Mouse (Mus musculus) liver, adult 2 months (tissue): ENCODE measurements around the gene Irgm1. TPM values are rescaled to one million over a fixed set of nuclear protein-coding genes. Genes with fewer than 3 reads are reported as not detected.
A peak's percentile ranks its signal among the peaks of the same experiment; 100 is the strongest.
"Not testable (repeated sequence)": the region's sequence is repeated elsewhere in the genome, so short reads cannot be mapped to it uniquely, and the experiment has no call there.

ENCODE experiments used
- DNase-seq: peaks from one replicate; pipeline ENCODE4 v3.0.0-alpha.2; 2011; ENCODE audit warnings: low read depth, low spot score; ENCODE audit errors: extremely low read depth
- H3K27ac ChIP-seq: fragments of 200-500 bp; replicated peaks from 2 replicates; pipeline ENCODE4 v1.5.1; 2012; ENCODE audit warnings: low read depth, mild to moderate bottlenecking, control low read depth, inconsistent platforms, low read length; ENCODE audit not compliant: insufficient read depth
- H3K27me3 ChIP-seq: fragments of 200-500 bp; 2 replicates; pipeline ENCODE4 v1.6.1; 2012; ENCODE audit warnings: mild to moderate bottlenecking, moderate library complexity, low read length, inconsistent platforms; ENCODE audit not compliant: control insufficient read depth, insufficient read depth
- H3K36me3 ChIP-seq: fragments of 200-500 bp; 2 replicates; pipeline ENCODE4 v1.6.1; 2012; ENCODE audit warnings: low read length, inconsistent platforms; ENCODE audit not compliant: control insufficient read depth, insufficient read depth
- H3K4me1 ChIP-seq: fragments of 200-500 bp; 2 replicates; pipeline ENCODE4 v1.6.1; 2011; ENCODE audit warnings: low read length; ENCODE audit not compliant: control insufficient read depth, insufficient read depth
- H3K4me3 ChIP-seq: fragments of 200-500 bp; 2 replicates; pipeline ENCODE4 v1.5.1; 2011; ENCODE audit warnings: low read depth, mild to moderate bottlenecking, control low read depth, low read length, moderate library complexity; ENCODE audit not compliant: insufficient read depth
- H3K79me2 ChIP-seq: fragments of 200-500 bp; 2 replicates; pipeline ENCODE4 v1.6.1; 2012; ENCODE audit warnings: inconsistent platforms, mild to moderate bottlenecking, low read length, moderate library complexity; ENCODE audit not compliant: control insufficient read depth, insufficient read depth
- H3K9ac ChIP-seq: fragments of 200-500 bp; 2 replicates; pipeline ENCODE4 v1.6.1; 2012; ENCODE audit warnings: low read depth, mild to moderate bottlenecking, control low read depth, inconsistent platforms, low read length
- CTCF ChIP-seq: fragments of 200-500 bp; IDR thresholded peaks from 2 replicates; pipeline ENCODE4 v1.5.1; 2011; ENCODE audit warnings: low read depth, low read length, control low read depth
- POLR2A ChIP-seq: fragments of 200-500 bp; IDR thresholded peaks from 2 replicates; pipeline ENCODE4 v1.6.1; 2011; ENCODE audit warnings: low read length, control low read depth; ENCODE audit not compliant: insufficient read depth; ENCODE audit errors: extremely low read depth
- WGBS: fragments of 180-500 bp; shearing (Covaris S2); methylation state at CpG from one replicate; pipeline ENCODE4 v1.1.7; 2018; 5-methylcytosine and 5-hydroxymethylcytosine counted together
- polyA plus RNA-seq: library from polyadenylated mRNA; depleted of rRNA; stranded (reverse); fragments of >200 nt; gene quantifications from 2 replicates; pipeline ENCODE4 v1.2.3, GENCODE M21; 2012
- total RNA-seq: library from RNA; depleted of rRNA; stranded (reverse); fragments of >200 nt; gene quantifications from 2 replicates; pipeline ENCODE4 v1.2.3, GENCODE M21; 2014

Irgm1 gene
- total and polyA plus RNA-seq, 2 experiments: 33.3 to 48.4 TPM

DNA sequence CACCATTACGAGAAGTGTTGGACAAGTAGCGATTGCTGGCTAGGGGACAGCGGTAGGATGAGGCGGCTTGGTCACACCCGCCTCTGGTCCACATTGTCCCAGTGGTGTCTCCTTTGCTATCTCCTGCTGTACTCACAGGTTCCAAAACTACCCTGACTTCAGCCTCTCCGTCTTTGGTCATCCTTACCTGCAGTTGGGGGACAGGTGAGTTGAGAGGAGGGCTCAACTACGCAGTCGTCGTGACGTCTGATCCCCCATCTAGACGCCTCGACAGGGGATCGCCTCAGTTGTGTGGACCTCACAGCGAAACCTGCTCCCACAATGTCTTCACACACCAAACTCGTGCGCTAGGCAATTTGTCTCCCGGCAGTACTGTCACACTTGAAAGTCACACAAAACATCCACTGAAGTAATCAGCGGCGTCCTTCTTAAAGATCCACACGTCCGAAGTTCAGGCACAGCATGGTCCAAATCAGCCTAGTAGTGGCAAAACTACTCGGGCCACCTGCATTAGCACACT lies 47.1 kb downstream of the Irgm1 start:
- Histone ChIP-seq H3K4me3 (no peak overlapping the region), H3K4me1 (peaks cover 13% of the 10 kb centered on the region), H3K27ac (no peak overlapping the region), H3K79me2 (no peaks in the 10 kb centered on the region), H3K36me3 (no peaks in the 10 kb centered on the region), H3K9ac (no peak overlapping the region), H3K27me3 (no peaks in the 10 kb centered on the region)
- TF ChIP-seq POLR2A (no peak), CTCF (no peak)
- no peak for DNase-seq
- WGBS: 43% methylated on average over 22 of the region's 22 CpGs

DNA sequence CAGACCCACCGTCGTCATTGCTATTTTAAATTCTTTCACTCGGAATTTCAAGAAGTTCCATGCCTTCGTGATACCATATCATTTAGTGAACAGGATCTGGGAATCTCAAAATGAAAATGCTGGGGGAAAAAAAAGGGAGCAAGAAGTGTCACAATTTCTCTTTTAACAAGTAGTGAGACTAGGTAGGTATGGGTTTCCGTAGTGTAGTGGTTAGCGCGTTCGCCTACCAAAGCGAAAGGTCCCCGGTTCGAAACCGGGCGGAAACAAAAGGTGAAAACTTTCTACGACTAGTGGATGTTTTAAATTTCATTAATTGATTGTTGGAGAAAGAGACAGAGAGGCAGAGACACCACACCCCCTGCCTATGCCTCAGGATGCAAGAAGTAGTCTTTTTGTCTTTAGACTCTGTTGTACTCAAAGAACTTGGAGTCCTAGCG lies 47.9 kb downstream of the Irgm1 start:
- Histone ChIP-seq H3K4me3 (no peak overlapping the region), H3K4me1 (peaks cover 13% of the 10 kb centered on the region), H3K27me3 (no peaks in the 10 kb centered on the region), H3K9ac (no peak overlapping the region), H3K27ac (no peak overlapping the region), H3K36me3 (no peaks in the 10 kb centered on the region), H3K79me2 (no peaks in the 10 kb centered on the region)
- DNase-seq: peak; percentile 75
- TF ChIP-seq CTCF: no peak
- TF ChIP-seq POLR2A: no peak
- 4% methylated on average over 15 of the region's 15 CpGs for WGBS

DNA sequence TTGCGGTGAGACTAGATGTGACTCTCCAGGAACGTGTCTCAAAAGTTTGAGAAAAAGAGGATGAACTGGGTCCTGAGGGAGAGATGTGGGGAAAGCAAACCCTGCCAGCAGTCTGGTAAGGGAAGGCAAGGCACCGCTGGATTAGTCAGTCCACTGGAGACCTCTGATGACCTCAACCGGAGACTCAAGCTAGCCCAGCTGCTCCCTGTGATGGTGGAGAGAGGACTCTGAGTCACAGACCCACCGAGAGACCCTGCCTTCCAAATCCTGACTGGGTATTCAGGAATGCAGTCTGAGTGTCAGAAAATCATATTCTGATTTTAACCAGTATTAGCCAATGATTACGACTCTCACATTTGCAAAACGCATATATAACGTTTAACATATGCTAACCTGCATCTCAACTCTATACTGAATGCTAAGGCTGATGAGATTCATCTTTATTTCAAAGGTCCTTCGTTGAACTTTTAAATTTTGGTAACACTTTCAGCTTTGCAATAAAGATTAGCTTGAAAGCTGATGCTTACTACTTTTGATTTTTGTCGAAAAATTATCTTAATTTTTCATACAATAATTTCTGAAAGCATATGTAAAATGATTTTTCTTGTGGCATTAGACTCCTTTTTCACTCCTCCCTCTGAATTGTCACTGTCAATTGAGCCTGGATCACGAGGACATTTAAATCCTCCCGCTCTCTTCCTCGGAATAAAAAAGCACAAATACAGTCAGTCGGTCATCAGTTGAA lies 48.5 kb downstream of the Irgm1 start:
- Histone ChIP-seq H3K79me2 (no peaks in the 10 kb centered on the region), H3K27me3 (no peaks in the 10 kb centered on the region), H3K4me1 (peaks cover 13% of the 10 kb centered on the region), H3K36me3 (no peaks in the 10 kb centered on the region), H3K4me3 (no peak overlapping the region), H3K27ac (no peak overlapping the region), H3K9ac (no peak overlapping the region)
- TF ChIP-seq POLR2A: no peak
- no peak for TF ChIP-seq CTCF
- DNase-seq: no peak
- WGBS: 52% methylated on average over 14 of the region's 14 CpGs

DNA sequence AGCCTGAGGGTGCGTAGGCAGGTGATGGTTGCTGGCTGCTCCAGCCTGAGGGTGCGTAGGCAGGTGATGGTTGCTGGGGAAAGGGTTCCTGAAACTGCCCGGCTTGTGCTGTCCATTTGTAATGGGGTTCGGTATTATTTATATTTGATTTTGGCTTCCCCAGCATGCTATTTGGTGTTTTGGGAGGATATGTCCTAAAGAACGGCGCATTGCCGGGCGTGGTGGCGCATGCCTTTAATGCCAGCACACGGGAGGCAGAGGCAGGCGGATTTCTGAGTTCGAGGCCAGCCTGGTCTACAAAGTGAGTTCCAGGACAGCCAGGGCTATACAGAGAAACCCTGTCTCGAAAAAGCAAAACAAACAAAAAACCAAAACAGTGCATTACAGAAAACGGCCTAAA lies 50.2 kb downstream of the Irgm1 start:
- WGBS: 95% methylated on average over 14 of the region's 14 CpGs
- not testable (repeated sequence) for H3K9ac ChIP-seq, H3K4me3 ChIP-seq

DNA sequence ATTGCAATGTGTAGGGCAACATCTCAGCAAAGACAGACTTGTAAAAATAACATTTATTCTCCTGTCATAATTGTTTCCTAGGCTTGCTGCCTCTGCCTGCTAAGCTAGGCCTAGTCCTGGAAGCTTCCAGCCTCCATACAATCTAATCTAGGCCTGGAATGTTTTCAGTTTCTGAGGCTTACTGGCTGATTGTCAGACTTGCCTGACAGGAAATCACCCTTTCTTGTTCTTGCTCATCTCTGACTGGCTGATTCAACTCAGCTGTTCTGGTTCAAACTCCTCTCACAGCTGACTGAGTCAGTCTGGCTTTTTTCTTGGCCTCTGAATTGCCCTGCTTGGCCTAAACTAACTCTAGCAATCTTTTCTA lies 51.2 kb downstream of the Irgm1 start:
- Histone ChIP-seq H3K4me1 (peaks cover 18% of the 10 kb centered on the region), H3K36me3 (no peaks in the 10 kb centered on the region), H3K4me3 (no peak overlapping the region), H3K27ac (no peak overlapping the region; the same call in 1 of the 2 replicates), H3K79me2 (peaks cover 9% of the 10 kb centered on the region), H3K9ac (no peak overlapping the region), H3K27me3 (no peaks in the 10 kb centered on the region)
- peak; percentile 80 for DNase-seq
- TF ChIP-seq CTCF: no peak

More for the DNA sequence above, 50.2 kb downstream of the Irgm1 start:
- H3K27me3 ChIP-seq, DNase-seq, H3K79me2 ChIP-seq, H3K36me3 ChIP-seq, H3K27ac ChIP-seq: not testable (repeated sequence)
- H3K4me1 ChIP-seq: peaks cover 11% of the 10 kb centered on the region

DNA sequence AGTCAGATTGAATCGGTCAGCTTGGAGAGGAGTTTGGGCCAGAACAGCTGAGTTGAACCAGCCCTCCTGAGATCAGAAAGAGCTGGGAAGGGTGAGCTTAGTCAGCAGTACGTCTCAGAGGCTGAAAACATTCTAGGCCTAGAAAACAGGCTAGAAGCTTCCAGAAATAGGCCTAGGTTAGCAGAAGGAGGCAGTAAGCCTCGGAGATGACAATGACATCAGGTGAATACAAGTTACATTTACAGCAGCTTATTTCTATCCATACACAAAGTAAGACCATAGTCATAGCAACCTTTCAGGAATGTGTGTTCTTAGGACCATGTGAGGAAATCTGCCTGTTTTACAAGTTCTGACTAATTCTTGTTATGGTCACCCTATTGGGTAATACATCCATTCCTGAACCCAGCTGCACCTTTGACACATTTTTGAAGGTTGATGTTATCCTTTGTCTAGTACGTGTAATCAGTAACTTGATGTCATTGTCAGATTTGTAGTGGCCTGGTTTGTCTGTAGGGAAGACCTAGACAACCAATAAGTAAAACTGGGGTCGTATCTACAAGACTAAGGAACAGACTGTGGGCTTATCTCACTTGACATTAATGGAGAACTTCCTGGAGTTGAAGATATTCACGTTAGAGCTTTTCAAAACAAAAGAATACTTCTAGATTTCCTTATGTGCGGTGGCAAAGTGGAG lies 51.7 kb downstream of the Irgm1 start:
- Histone ChIP-seq H3K27ac (no peak overlapping the region), H3K4me1 (peaks cover 20% of the 10 kb centered on the region), H3K9ac (no peak overlapping the region), H3K4me3 (no peak overlapping the region), H3K79me2 (peaks cover 9% of the 10 kb centered on the region), H3K36me3 (no peaks in the 10 kb centered on the region), H3K27me3 (no peaks in the 10 kb centered on the region)
- DNase-seq: peak; percentile 61
- WGBS: 74% methylated on average over 7 of the region's 7 CpGs
- no peak for TF ChIP-seq POLR2A
- no peak for TF ChIP-seq CTCF
